Mouse (Mus musculus) ES-Bruce4 (cell line): ENCODE measurements at regions not wholly inside any gene's neighbourhood (a gene's known extent, or its start where the extent isn't known, plus 50 kb on each side); places are given as distances from the start of the nearest gene placed in this dataset.

Experiments
- H3K27ac ChIP-seq: 2 replicates; pipeline ENCODE4 v1.5.1; 2012; ENCODE audit warnings: low read length, inconsistent platforms; ENCODE audit not compliant: insufficient read depth
- H3K27me3 ChIP-seq: 2 replicates; pipeline ENCODE4 v1.6.1; 2012; ENCODE audit warnings: mild to moderate bottlenecking, low read length, inconsistent platforms; ENCODE audit not compliant: control insufficient read depth, poor library complexity, insufficient read depth, severe bottlenecking
- H3K36me3 ChIP-seq: 2 replicates; pipeline ENCODE4 v1.6.1; 2012; ENCODE audit warnings: inconsistent platforms, mild to moderate bottlenecking, low read length, moderate library complexity; ENCODE audit not compliant: control insufficient read depth, poor library complexity, insufficient read depth, severe bottlenecking
- H3K4me1 ChIP-seq: one replicate; pipeline ENCODE4 v1.8.1; 2011; ENCODE audit warnings: low read length; ENCODE audit not compliant: control insufficient read depth, insufficient read depth
- H3K4me3 ChIP-seq: 2 replicates; pipeline ENCODE4 v1.5.1; 2011; ENCODE audit warnings: low read depth, mild to moderate bottlenecking, low read length
- H3K9ac ChIP-seq: 2 replicates; pipeline ENCODE4 v1.6.1; 2012; ENCODE audit warnings: low read depth, mild to moderate bottlenecking, inconsistent platforms; ENCODE audit not compliant: poor library complexity, severe bottlenecking
- H3K9me3 ChIP-seq: replicated peaks from 2 replicates; pipeline ENCODE4 v1.6.1; 2012; ENCODE audit warnings: mild to moderate bottlenecking, low read length, inconsistent platforms; ENCODE audit not compliant: control insufficient read depth, poor library complexity, insufficient read depth, severe bottlenecking
- CTCF ChIP-seq: IDR thresholded peaks from one replicate; pipeline ENCODE4 v1.8.1; 2011; ENCODE audit warnings: low read depth, low read length
- EP300 ChIP-seq: IDR thresholded peaks from 2 replicates; pipeline ENCODE4 v1.6.1; 2011; ENCODE audit warnings: low read depth, low read length; ENCODE audit not compliant: insufficient read depth
- POLR2A ChIP-seq: IDR thresholded peaks from one replicate; pipeline ENCODE4 v1.8.1; 2011; ENCODE audit warnings: low read length; ENCODE audit not compliant: insufficient read depth

DNA sequence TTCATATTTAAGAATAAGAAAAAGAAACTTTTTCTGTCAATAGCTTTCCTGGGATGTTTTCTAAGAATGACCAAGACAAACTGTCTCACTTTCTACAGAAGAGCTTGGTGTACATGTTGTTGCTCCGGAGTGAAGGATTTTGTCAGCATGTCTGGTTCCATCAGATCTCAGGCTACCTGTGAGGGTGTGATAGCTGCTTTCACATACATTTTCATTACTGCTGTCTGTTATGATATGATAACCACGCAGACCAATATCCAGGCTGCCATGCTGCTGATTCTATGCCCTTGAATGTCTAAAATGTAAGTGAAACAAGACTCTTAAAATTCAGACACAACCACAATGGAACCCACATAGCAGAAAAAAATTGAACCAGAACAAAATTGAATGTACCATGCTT is 1036.6 kb upstream of the Lcorl start:
- no peak for TF ChIP-seq EP300
- no peak for TF ChIP-seq POLR2A
- no peak for TF ChIP-seq CTCF
- H3K4me1 ChIP-seq = no peaks in the 10 kb centered on the region
- no peak overlapping the region for H3K4me3 ChIP-seq
- H3K27ac ChIP-seq = no peak overlapping the region
- no peaks in the 10 kb centered on the region for H3K9me3 ChIP-seq
- H3K36me3 ChIP-seq = no peaks in the 10 kb centered on the region
- H3K9ac ChIP-seq = no peak overlapping the region
- no peaks in the 10 kb centered on the region for H3K27me3 ChIP-seq

DNA sequence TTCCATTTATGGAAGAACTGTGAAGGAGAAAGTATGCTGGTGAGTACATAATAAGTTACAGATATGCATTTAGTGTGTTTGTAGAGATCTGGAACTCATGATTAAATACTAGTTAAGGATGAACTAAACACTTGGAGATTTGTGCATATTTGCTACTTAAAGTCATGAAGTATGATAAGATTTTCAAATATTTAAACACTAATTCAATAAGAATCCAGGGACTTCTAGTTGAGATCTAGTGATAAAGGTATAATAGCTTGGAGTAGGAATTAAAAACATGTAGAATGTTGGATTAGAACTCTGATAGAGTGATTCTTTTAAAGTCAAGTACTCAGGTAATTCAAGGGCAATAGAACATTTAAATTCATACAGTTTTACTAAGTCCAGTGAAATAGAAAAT is 1026.5 kb upstream of the Lcorl start:
- TF ChIP-seq EP300 (no peak), CTCF (no peak), POLR2A (no peak)
- Histone ChIP-seq H3K27ac (no peak overlapping the region), H3K36me3 (no peaks in the 10 kb centered on the region), H3K9me3 (no peaks in the 10 kb centered on the region), H3K9ac (no peak overlapping the region), H3K4me3 (no peak overlapping the region), H3K4me1 (no peaks in the 10 kb centered on the region), H3K27me3 (no peaks in the 10 kb centered on the region)

DNA sequence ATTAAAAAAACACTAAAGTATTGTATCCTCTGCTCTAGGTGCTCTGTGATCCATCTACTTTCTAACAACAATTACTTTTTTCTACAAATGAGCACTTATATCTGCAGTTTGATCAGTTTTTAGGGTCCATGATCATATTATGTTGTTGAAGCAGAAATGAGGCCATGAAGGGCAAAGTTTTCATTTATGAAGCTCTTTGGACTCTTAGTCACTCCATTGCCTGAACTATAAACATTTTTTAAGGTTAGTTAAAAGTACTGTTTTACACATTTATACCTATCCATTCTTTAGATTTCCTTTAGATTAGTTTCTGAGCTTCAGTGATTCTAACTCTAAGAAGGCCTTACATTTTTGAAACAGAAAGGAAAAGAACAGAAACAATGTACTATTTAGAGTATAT is 999.4 kb upstream of the Lcorl start:
- no peaks in the 10 kb centered on the region for H3K27me3 ChIP-seq
- H3K9me3 ChIP-seq = no peaks in the 10 kb centered on the region
- H3K4me3 ChIP-seq = no peak overlapping the region
- H3K9ac ChIP-seq = no peak overlapping the region
- H3K27ac ChIP-seq = no peak overlapping the region
- H3K4me1 ChIP-seq = no peaks in the 10 kb centered on the region
- no peaks in the 10 kb centered on the region for H3K36me3 ChIP-seq
- TF ChIP-seq CTCF (no peak), EP300 (no peak), POLR2A (no peak)

DNA sequence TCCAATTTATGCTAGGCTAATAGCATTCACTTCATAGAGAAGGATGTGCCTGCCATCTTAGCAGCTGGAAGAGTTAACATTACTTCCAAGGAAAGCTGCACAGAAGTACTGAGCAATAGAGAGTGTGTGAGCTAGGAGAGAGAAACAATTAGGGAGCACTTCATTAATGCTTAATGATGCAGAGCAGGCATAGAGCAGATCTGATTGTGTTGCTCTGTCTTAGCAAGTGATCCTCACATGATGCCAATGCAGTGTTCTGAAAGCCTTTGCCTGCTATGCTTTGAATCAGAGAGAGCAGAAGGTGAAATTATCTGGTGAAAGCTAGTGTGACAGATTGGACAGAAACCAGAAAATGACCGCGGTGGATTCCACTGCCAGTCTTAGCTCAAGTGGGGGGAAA is 987.8 kb upstream of the Lcorl start:
- Histone ChIP-seq H3K36me3 (no peaks in the 10 kb centered on the region), H3K27ac (no peak overlapping the region), H3K4me1 (no peaks in the 10 kb centered on the region), H3K9ac (no peak overlapping the region), H3K27me3 (no peaks in the 10 kb centered on the region), H3K4me3 (no peak overlapping the region), H3K9me3 (no peaks in the 10 kb centered on the region)
- TF ChIP-seq EP300 (no peak), POLR2A (no peak), CTCF (no peak)

DNA sequence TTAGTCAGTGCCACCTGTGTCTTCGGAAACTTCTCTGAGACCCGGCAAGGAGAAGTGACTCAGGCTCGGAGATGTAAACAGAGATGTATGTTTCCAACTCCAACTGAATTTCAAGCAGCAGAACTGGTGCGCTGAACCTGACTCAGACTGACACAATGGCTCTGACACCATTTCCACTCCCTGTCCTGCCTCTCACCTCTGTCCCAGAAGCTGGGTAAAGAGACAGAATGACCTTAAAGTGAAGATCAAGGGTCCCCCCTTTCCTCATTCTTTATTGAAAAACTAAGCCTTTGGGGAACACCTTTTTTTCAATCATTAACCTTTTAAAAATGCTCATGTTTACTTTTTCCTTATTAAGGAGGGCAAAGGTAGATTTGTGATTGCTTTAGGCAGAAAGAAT is 979.4 kb upstream of the Lcorl start:
- Histone ChIP-seq H3K4me1 (no peaks in the 10 kb centered on the region), H3K36me3 (no peaks in the 10 kb centered on the region), H3K9me3 (no peaks in the 10 kb centered on the region), H3K9ac (no peak overlapping the region), H3K4me3 (no peak overlapping the region), H3K27me3 (no peaks in the 10 kb centered on the region), H3K27ac (no peak overlapping the region)
- no peak for TF ChIP-seq POLR2A
- TF ChIP-seq CTCF = no peak
- no peak for TF ChIP-seq EP300

DNA sequence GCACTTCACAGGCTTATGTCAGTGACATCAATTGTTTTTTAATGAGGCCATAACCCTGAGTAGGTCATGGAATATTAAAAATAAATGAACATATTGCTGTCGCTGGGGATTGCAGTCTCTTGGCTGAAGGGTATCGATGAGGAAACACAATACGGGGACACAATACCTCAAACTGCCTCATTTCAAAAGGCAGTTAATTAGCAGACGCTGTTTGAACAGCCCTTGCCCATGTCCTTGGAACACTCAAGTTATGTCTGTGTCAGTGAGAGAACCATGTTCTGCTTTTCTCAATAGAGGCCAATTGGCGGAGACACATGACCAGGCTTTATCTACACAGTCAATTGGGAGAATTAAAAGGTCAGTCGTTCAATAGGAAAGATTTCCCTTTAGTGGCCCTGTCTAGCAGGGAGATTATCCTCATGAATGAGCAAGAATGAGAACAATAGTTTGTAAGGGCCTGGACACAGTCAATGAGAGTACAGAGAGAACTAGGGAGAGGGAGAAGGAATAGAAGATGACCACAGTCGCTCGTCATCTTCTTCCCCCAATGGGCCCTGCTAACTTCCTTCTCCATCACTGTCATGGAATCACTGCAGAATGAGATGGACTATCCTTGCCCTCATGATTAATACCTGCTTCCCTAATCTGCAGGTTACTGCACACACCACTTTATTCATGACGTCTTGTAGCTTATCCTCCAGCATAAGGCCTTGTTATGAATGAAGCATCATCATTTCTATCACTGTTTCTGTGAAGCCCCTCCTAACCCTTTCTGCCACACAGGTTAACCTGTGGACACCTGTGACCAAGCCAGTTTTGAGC is 973.6 kb upstream of the Lcorl start:
- H3K9me3 ChIP-seq = no peaks in the 10 kb centered on the region
- no peak overlapping the region for H3K4me3 ChIP-seq
- no peak overlapping the region for H3K27ac ChIP-seq
- H3K4me1 ChIP-seq = no peaks in the 10 kb centered on the region
- H3K36me3 ChIP-seq = no peaks in the 10 kb centered on the region
- H3K9ac ChIP-seq = no peak overlapping the region
- no peaks in the 10 kb centered on the region for H3K27me3 ChIP-seq
- TF ChIP-seq EP300 = no peak
- no peak for TF ChIP-seq CTCF
- no peak for TF ChIP-seq POLR2A

DNA sequence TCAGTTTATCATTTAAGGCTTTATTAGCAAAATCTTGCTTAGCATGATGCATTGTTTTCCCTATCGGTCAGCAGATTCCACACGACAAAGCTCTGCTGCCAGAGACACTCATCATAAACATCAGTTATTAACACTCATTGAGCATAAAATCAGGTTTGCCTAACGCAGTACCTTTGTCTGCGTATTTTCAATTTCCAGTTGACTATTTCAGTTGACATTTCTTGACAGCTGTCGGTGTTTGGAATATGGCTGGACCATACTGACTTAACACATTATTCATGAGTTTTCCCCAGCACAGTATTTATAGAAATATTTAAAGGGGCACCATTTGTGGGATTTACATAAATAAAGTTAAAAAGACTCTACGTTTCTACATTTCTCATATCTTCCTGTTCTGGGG is 972.7 kb upstream of the Lcorl start:
- no peak overlapping the region for H3K9ac ChIP-seq
- no peak overlapping the region for H3K27ac ChIP-seq
- TF ChIP-seq EP300 (no peak), POLR2A (no peak)
- H3K4me3 ChIP-seq = no peak overlapping the region
- H3K4me1 ChIP-seq = no peaks in the 10 kb centered on the region
- H3K9me3 ChIP-seq = no peaks in the 10 kb centered on the region
- H3K36me3 ChIP-seq = no peaks in the 10 kb centered on the region
- H3K27me3 ChIP-seq = no peaks in the 10 kb centered on the region
